Mouse (Mus musculus): ENCODE results near the gene Eef1e1. TPM values are rescaled to one million over a fixed set of nuclear protein-coding genes. Genes with fewer than 3 reads are reported as not detected.
"Not testable (repeated sequence)": the region's sequence is repeated elsewhere in the genome, so short reads cannot be mapped to it uniquely, and the experiment has no call there.

The Eef1e1 gene
- total RNA-seq, 2 experiments from 2014 or later, result 13.7 to 18.0 TPM

DNA sequence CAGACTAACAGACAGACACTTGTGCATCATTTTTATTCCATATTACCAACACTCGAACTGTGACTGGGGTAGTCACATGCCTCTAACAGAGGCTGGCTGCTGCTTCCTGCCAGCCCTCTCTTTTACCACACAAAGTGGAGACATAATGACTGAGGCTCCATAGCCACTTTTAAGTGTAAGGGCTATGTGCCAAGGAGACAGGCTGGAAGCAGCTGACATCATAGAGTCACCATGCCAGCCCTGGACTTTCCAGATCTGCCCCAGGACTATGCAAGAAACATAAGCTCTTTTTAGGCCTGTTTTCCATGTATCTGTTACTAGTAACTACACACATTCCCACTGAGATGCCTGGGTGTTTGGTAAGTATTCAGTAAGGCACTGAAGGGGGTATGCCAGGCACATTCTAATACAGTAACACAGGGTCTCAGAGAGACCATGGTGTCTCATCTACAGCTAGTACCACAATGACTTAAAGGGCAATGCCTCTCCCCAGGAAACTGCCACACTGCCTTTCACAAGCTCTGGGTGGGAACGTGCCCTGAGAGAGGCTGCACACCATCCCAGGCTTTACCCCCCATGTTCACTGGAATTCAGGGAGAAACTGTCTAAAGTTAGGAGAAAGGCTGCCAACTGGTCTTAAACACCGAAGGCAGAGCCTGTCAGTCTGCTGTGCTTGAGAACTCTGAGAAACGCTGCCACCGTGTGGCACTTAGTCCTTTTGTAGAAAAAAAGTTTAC is 33.2 kb downstream of the Eef1e1 start:
- no peak for DNase-seq (ENCODE audit: low spot score in 2 of 2)

DNA sequence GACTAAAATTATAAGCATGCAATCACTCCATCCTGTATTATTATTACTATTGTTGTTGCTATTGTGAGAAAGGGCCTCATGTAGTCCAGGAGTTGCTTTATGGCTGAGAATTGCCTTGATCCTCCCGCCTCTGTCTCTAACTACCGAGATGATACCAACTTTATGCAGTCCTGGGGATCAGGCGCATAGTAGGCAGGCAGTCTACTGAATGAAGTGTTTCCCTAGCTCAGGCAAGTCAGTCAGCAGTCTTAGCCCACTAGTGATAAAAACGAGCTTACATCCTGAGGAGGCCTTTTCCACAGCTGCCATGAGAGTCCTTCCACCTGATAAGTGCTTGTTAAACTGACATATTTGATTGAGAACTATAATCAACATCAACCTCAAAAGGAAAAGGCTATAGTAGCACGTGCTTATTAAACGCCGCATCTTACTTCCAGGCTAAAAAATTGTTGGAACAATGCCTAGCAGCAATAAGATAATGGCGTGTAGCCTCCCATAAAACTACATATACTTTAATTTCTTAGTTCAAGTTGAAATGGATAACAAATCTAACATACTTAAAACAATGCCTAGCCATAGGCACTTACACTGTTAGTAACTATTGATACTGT is 34.5 kb downstream of the Eef1e1 start:
- DNase-seq (ENCODE audit: low spot score in 2 of 2), result no peak

DNA sequence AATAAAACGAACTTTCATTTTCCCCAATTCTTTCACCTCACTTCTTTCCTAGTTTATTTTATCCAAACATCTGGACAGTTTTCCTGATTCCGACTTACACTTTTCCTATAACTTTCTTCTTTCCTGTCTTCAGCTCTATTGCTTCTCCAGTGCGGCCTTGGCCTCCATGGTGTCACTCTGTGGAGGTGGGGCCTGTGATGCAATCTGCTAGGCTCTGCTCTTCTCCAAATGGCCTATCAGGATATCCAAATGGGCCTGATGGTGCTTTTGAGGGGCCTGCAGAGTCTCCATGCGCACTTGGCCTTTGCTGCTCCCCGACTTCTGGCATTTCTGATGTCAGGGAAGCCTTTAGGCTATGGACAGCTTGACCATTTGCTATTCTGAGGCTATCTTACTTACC is 35.6 kb downstream of the Eef1e1 start:
- no peak for DNase-seq (ENCODE audit: low spot score in 2 of 2)

DNA sequence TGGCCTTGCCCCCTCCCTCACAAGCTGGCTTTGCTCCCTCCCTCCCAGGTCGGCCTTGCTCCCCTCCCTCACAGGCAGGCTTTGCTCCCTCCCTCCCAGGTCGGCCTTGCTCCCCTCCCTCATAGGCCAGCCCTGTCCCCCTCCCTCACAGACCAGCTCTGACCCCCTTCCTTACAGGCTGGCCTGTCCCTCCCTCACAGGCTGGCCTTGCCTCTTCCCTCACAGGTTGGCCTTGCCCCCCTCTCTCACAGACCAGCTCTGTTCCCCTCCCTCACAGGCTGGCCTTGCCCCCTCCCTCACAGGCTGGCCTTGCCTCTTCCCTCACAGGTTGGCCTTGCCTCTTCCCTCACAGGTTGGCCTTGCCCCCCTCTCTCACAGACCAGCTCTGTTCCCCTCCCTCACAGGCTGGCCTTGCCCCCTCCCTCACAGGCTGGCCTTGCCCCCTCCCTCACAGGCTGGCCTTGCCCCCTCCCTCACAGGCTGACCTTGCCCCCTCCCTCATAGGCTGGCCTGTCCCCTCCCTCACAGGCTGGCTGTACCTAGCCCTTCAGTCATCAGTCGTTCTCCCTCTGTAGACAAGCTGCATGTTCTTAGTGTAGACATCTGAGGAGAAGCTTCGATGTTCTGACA is 40.7 kb downstream of the Eef1e1 start:
- DNase-seq (ENCODE audit: low spot score in 2 of 2), result not testable (repeated sequence)

DNA sequence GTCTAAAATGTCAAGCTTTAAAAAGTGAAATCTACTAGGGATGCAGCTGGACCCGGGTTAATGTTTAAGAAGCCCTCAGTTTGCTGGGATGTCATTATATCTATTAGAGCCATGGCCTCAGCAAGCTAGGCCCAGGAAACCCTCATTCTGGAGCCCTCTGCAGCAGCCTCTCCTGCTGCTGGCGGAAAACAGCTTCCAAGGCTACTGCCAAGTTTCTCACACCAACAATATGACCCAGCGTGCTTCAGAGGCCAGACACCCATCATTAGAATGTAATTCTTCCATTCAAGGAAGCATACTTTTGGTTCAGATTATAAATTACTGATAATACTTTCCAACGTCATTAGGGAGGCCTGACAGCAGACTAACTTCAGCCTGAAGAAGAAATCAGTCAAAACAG is 42.0 kb downstream of the Eef1e1 start:
- DNase-seq (ENCODE audit: low spot score in 2 of 2), result no peak

DNA sequence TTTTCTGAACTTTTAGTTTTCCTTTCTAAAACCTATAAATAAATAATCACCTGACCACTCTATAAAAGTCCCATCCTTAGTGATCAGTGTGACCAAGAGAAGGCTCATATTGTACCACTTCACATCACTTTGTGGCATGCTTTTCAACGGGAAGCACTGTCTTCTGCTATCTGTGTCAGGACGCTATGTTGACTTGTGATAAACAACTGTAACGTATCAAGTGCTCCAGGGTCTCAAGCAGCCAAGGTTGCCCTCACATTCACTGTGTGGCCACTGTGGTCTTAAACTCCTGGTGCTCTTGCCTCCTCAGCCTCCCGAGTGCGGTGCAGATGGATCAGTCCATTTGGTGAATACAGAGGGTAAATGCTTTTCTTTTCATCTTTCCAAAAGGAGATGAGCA is 43.2 kb downstream of the Eef1e1 start:
- DNase-seq (ENCODE audit: low spot score in 2 of 2), result no peak

DNA sequence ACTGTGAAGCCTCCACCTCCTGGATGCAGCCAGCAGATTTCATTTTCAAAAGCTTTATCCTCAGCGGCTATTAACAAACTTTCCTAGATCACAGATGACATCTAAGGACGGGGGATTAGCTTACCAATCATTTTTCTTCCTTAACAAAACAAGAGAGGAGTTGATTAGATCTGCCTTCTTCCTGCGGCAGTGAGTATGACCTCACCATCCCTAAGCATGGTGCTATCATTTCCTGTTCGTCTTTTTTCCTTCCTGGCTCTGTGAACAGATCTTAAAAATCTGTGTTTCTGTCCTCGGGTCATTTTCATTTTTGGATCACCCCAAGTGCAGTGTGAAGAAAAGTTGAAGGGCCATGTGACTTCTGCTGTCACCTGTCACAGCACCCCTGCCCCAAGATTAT is 44.6 kb downstream of the Eef1e1 start:
- no peak for DNase-seq (ENCODE audit: low spot score in 2 of 2)

DNA sequence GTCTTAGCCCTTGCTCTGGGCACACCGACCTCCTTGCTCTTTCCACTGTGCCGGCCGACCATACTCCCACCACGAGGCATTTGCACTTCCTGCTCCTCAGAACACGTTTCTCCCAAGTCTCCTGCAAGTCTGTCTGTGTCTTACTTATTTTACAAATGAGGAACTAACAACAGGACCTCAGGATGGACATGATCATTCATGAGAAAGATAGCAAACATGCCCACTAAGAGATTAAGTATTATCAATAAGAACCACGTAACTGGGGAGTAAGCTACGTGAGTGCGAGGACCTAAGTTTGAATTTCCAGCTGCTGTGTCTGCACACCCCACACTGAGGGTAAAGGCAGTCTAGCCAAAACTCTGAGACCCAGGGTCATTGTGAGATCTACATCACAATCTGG is 45.3 kb downstream of the Eef1e1 start:
- DNase-seq (ENCODE audit: low spot score in 2 of 2), result no peak

DNA sequence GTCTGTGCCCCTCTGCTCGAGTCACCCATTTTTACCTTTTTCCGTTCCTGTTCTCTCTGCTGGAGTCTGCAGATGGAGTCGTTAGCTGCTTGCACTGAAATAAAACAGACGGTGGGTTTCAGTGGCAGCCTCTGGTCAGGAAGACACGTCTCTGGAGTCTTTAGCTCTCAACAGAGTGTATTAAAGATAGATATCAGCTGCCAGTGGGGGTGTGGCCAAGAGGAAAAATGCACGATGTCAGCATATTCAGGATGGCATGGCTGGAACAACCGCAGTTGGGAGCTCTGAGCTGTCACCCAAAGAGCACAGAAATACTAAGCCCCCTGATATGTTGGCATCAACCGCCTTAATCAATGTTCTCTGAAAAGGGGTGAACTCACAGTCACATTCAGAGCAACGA is 46.2 kb downstream of the Eef1e1 start:
- DNase-seq (ENCODE audit: low spot score in 2 of 2), result no peak

DNA sequence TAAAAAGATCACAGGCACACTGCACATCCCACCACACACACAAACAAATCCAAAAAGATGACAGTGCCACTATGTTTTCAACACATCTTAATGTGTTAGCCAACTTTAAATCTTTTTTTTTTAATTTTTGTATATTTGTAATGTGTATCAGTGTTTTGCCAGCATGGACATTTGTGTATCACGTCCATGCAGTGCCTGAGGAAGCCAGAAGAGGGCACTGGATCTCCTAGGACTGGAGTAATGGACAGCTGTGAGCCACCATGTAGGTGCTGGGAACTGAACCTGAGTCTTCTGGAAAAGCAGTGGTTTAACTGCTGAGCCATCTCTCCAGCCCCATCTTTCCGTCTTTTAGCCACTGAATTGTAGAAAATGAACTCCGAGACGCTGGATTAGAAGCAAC is 46.7 kb downstream of the Eef1e1 start:
- no peak for DNase-seq (ENCODE audit: low spot score in 2 of 2)

DNA sequence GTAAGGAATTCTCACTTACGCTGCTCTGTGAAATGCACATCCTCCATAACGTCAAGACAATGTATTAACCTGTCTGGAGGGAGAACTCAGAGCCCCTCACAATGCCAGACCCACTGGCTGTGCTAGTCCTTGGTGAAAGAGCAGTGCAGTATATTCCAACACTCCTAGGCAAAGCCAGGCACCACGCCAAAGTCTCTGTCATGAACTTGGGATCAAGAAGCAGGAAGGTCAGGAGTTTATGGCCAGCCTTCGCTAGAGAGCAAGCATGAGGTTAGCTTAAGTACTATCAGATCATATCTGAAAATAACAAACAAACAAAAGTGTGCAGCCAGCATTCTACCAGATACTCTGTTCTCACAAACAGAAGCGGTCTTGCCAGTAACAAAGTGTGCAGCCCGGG is 48.5 kb downstream of the Eef1e1 start:
- no peak for DNase-seq (ENCODE audit: low spot score in 2 of 2)

DNA sequence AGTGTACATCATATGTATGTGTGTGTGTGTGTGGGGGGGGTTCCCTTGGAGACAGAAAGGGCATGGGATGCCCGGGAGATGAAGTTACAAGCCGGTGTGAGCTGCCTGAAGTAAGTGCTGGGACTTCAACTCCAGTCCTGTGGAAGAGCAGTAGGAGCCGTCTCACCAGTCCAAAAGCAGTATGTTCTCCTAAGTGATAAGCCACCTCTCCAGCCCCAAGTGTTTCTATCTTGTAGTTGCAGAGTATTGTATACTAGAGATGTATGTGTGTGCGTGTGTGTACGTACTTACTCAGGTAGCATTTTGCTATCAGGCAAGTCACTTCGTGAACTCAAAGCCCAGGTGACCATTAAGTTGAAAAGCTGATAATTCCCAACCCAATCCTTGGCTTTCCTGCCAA is 51.7 kb downstream of the Eef1e1 start:
- no peak for DNase-seq (ENCODE audit: low spot score in 2 of 2)

DNA sequence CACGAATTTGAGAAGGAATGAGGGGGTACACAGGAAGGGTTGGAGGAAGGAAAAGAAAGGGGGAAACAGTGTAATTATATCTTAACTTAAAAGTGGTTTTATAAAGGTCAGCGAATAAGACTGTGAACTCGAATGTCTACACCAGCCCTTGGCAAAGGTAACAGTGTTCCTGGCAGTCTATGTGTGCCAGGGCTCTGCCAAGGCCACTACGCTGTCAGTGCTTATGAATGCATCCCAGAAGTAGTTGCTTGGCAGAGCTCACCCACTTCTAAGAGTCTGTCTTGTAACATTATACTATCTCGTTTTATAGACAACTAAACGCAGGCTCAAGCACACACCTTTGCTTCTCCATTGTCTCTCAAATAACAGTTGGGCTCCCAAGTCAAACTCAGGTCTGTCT is 53.5 kb downstream of the Eef1e1 start:
- DNase-seq (ENCODE audit: low spot score in 2 of 2), result no peak

DNA sequence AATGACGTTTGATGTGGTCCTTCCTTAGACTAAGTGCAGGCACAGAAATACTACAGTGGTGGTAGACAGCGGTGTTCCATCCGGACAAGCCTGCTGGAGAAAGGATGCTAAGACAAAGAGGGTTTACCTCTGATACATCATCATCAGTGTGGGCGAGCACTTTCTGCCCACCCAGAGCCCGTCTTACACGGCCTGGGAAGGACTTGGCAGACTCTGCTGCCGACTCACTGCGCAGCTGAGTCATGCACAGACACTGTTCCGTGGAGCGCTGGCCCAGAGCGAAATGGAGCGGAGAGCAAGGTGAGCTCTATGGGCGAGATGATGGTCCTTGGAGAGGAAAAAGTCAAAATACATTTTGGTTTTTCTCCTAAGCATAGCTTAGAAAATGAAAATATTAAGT is 55.9 kb downstream of the Eef1e1 start:
- DNase-seq (ENCODE audit: low spot score in 2 of 2), result no peak

DNA sequence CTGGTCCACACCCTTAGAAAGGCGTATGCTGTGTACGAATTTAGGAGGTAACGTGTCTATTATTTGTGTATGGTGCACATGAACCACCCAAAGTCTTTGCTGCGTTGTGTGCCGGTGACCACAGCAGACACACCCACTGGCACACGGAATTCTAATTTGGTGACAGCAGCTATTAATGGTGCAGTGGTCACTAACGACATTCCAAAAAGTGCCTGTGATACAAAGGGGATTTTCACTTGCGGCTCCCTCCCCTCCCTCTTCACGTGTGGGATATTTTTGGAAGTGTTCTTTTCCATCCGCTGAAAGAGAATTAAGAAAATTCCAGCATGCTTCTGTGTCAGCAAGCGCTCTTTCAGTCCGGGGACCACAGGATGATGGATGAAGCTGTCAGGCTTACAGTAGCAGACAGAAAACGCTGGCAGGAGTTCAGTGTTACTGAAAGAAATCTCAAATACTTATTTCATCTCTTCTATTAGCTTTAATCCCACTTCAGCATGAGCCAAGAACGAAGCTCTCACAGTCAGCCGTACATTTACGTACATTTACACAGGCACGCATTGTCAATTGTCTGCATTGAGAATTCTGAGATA is 56.5 kb downstream of the Eef1e1 start:
- no peak for DNase-seq (ENCODE audit: low spot score in 2 of 2)

DNA sequence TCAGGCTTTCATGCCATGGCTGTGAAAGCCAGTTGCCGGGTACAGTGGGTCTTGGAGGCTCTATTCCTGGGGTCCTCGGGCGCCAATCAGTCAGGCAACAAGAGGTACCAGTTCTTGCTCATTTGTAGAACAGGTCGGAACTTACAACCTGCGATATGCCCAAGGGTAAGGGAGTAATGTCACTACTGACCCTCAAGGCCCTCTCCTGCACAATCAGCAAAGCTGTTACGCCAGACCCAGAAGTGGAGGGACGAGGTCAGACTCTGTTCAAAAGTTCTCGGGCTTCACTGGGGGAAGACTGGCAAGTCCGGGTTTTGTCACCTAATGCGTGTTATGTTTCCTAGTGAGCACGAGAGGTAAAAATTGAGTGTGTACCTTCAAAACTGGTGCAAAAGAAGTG is 58.0 kb downstream of the Eef1e1 start:
- no peak for DNase-seq (ENCODE audit: low spot score in 2 of 2)

DNA sequence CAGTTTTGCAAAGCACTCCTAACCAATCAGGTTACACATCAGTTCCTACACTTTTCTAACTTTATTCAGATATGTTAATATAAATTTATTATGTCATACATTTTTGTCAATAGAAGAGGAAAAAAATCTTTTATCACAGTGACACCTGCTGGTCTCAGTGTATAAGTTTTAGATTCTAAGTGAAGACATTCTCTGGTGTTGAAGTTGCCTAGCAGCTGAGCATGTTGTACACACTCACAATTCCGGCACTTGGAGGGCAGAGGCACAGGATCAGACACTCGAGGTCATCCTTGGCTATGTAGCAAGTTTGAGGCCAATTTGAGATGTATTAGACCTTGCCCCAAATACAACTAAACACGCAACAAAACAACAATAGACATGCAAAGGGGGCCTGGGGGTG is 61.8 kb downstream of the Eef1e1 start:
- no peak for DNase-seq (ENCODE audit: low spot score in 2 of 2)

DNA sequence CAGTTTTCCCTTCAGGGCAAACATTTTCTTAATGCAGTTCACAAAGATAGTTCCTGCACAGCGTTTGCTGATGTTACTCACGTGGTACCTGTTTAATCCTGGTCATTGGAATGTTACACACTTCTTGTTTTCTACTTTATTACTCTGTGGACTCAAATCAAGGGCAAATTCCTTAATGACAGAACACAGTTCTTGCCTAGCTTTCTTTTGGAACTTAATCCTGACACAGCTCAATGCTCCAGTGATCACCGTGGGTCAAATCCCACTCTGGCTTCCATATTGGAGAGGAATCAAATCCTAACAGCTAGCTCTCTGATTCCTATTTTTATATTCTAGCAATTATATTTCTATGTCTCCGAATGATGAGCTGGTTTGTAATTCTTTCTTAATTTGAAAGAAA is 62.4 kb downstream of the Eef1e1 start:
- DNase-seq (ENCODE audit: low spot score in 2 of 2), result no peak

Data from gastrocnemius, postnatal 4 days (tissue).